23 mouse cellular contexts compared by ENCODE assay signal in genomic region chr11:21149476-21149875, GRCm38 (mm10). TPM values are rescaled to one million over a fixed set of nuclear protein-coding genes. Genes with fewer than 3 reads are reported as not detected.
A peak's percentile ranks its signal among the peaks of the same experiment; 100 is the strongest.
DNase-seq lines count a peak whose midpoint lies in the region; ATAC-seq and TF ChIP-seq lines count a peak whose summit lies in the region.
"Had no signal": no experiment of that assay in that cellular context is flagged by ENCODE, and none has a peak within 500 bp of the region (broad histone marks: within the 10 kb centered on the region; RNA-seq: fewer than 3 reads in every experiment).

No protein-coding gene starts in this region.

- H3K4me3 ChIP-seq in forebrain, embryonic 15.5 days, result no peak overlapping the region
- H3K4me3 ChIP-seq in forebrain, embryonic 10.5 days, result no peak overlapping the region
- no peak overlapping the region for H3K4me3 ChIP-seq in layer of hippocampus, adult 2 months
- no peak overlapping the region for H3K4me3 ChIP-seq in midbrain, embryonic 16.5 days (ENCODE audit: low read depth, low read length)
- H3K4me3 ChIP-seq: heart, adult 2 months; heart, embryonic 15.5 days; hindbrain, embryonic 15.5 days; limb, embryonic 15.5 days; liver, embryonic 15.5 days; neural tube, embryonic 15.5 days; stomach, embryonic 15.5 days had no signal

- no peak for ATAC-seq in forebrain, embryonic 15.5 days (replicated peaks)
- ATAC-seq in CD4-positive, CD25-positive, alpha-beta regulatory T cell, adult 4 months, result peak; percentile 27
- ATAC-seq in midbrain, embryonic 16.5 days, result no peak
- ATAC-seq: intestine, postnatal 0 days; lung, postnatal 0 days; Patski had no signal

- no peaks in the 10 kb centered on the region for H3K27me3 ChIP-seq in forebrain, embryonic 15.5 days
- H3K27me3 ChIP-seq in forebrain, embryonic 10.5 days (ENCODE audit: poor library complexity, severe bottlenecking), result no peaks in the 10 kb centered on the region
- H3K27me3 ChIP-seq in midbrain, embryonic 16.5 days (ENCODE audit: control insufficient read depth, insufficient read depth, low read depth, low read length), result no peaks in the 10 kb centered on the region
- H3K27me3 ChIP-seq: heart, embryonic 15.5 days; hindbrain, embryonic 15.5 days; limb, embryonic 15.5 days; liver, embryonic 15.5 days; neural tube, embryonic 15.5 days; Patski; stomach, embryonic 15.5 days had no signal

- no peaks in the 10 kb centered on the region for H3K9me3 ChIP-seq in forebrain, embryonic 15.5 days
- H3K9me3 ChIP-seq in forebrain, embryonic 10.5 days, result no peaks in the 10 kb centered on the region
- no peaks in the 10 kb centered on the region for H3K9me3 ChIP-seq in midbrain, embryonic 16.5 days (replicated peaks; ENCODE audit: control insufficient read depth, low read length, poor library complexity, severe bottlenecking)
- H3K9me3 ChIP-seq: heart, embryonic 15.5 days; hindbrain, embryonic 15.5 days; limb, embryonic 15.5 days; liver, embryonic 15.5 days; neural tube, embryonic 15.5 days; stomach, embryonic 15.5 days had no signal

- peaks cover 57% of the 10 kb centered on the region for H3K36me3 ChIP-seq in forebrain, embryonic 15.5 days
- H3K36me3 ChIP-seq in forebrain, embryonic 10.5 days (replicated peaks), result peaks cover 91% of the 10 kb centered on the region
- peaks cover 21% of the 10 kb centered on the region for H3K36me3 ChIP-seq in midbrain, embryonic 16.5 days (ENCODE audit: control insufficient read depth, insufficient read depth, low read length)

- H3K27ac ChIP-seq in forebrain, embryonic 15.5 days (replicated peaks), result peak overlapping the region; percentile 3; the same call in 1 of the 2 replicates
- H3K27ac ChIP-seq in forebrain, embryonic 10.5 days, result no peak overlapping the region
- peak overlapping the region; percentile 61 for H3K27ac ChIP-seq in layer of hippocampus, adult 2 months
- H3K27ac ChIP-seq in midbrain, embryonic 16.5 days (ENCODE audit: low read length), result no peak overlapping the region
- H3K27ac ChIP-seq: heart, adult 2 months; heart, embryonic 15.5 days; hindbrain, embryonic 15.5 days; limb, embryonic 15.5 days; liver, embryonic 15.5 days; neural tube, embryonic 15.5 days; stomach, embryonic 15.5 days had no signal

- no peak overlapping the region for H3K9ac ChIP-seq in forebrain, embryonic 15.5 days (replicated peaks)
- H3K9ac ChIP-seq in midbrain, embryonic 16.5 days (ENCODE audit: low read depth, low read length), result no peak overlapping the region
- H3K9ac ChIP-seq: heart, embryonic 15.5 days; hindbrain, embryonic 15.5 days; limb, embryonic 15.5 days; liver, embryonic 15.5 days; neural tube, embryonic 15.5 days; stomach, embryonic 15.5 days had no signal

- H3K4me2 ChIP-seq in forebrain, embryonic 15.5 days (replicated peaks), result no peak overlapping the region
- H3K4me2 ChIP-seq in midbrain, embryonic 16.5 days (ENCODE audit: low read length), result no peak overlapping the region
- H3K4me2 ChIP-seq: heart, embryonic 15.5 days; hindbrain, embryonic 15.5 days; limb, embryonic 15.5 days; liver, embryonic 15.5 days; midbrain, embryonic 11.5 days; neural tube, embryonic 15.5 days; stomach, embryonic 15.5 days had no signal

- H3K4me1 ChIP-seq in forebrain, embryonic 15.5 days, result no peaks in the 10 kb centered on the region
- H3K4me1 ChIP-seq in forebrain, embryonic 10.5 days, result no peaks in the 10 kb centered on the region
- no peaks in the 10 kb centered on the region for H3K4me1 ChIP-seq in midbrain, embryonic 16.5 days (ENCODE audit: control insufficient read depth, insufficient read depth, low read length)
- H3K4me1 ChIP-seq: heart, embryonic 15.5 days; hindbrain, embryonic 15.5 days; limb, embryonic 15.5 days; liver, embryonic 15.5 days; neural tube, embryonic 15.5 days; stomach, embryonic 15.5 days had no signal

- 87% methylated on average over 4 of the region's 4 CpGs for WGBS in forebrain, embryonic 15.5 days
- WGBS in forebrain, embryonic 10.5 days, result 90% methylated on average over 4 of the region's 4 CpGs
- 87% methylated on average over 4 of the region's 4 CpGs for WGBS in midbrain, embryonic 16.5 days

- TF ChIP-seq CTCF in layer of hippocampus, adult 2 months (conservative IDR thresholded peaks at IDR 0.05), result no peak

- DNase-seq in forebrain, embryonic 10.5 days (ENCODE audit: extremely low spot score, low spot score), result no peak
- no peak for DNase-seq in layer of hippocampus, adult 2 months (ENCODE audit: low spot score in 2 of 2)
- DNase-seq in layer of hippocampus, postnatal 10 days (ENCODE audit: low spot score in 2 of 2), result no peak
- DNase-seq in naive thymus-derived CD4-positive, alpha-beta T cell, adult 2 months (ENCODE audit: low read depth), result peak; percentile 58
- DNase-seq: adrenal gland, postnatal 14 days; cerebellum, adult 9-11 months; embryo, embryonic 11 days; heart, adult 2 months; heart, postnatal 4 days; right cerebral cortex, postnatal 25 days had no signal

RNA-seq across cellular contexts. Expression of gene Peli1, which starts 58.4 kb away (rescaled TPM):
- polyA plus RNA-seq in forebrain, embryonic 15.5 days (2015; fragmentation: Nextera tagmentation; extraction: Ambion mirVana), result 118 and 121 TPM in 2 replicates
- 53.2 and 59.5 TPM in 2 replicates for polyA plus RNA-seq in forebrain, embryonic 10.5 days (2016; fragmentation: Nextera tagmentation; extraction: Ambion mirVana)
- total RNA-seq in layer of hippocampus, adult 2 months (2021), result 10 to 100 TPM; 48.1 to 49.6 TPM
- 10 to 100 TPM; 49.9 to 50.3 TPM for total RNA-seq in layer of hippocampus, postnatal 10 days (2021)
- 10 to 100 TPM; 72.2 to 96.4 TPM for polyA plus RNA-seq in CD4-positive, CD25-positive, alpha-beta regulatory T cell, adult 4 months (2017; shearing (Covaris generic))
- polyA plus RNA-seq in midbrain, embryonic 16.5 days (2015; fragmentation: Nextera tagmentation; extraction: Ambion mirVana), result 57.6 and 65.6 TPM in 2 replicates

Comparison
In these comparisons a context has a peak if more than half of its experiments do, and no peak if none do; other contexts are left out.
1. H3K27ac ChIP-seq: peak in forebrain, embryonic 15.5 days (single experiment) and layer of hippocampus, adult 2 months (single experiment); none in forebrain, embryonic 10.5 days (single experiment) and midbrain, embryonic 16.5 days (single experiment).